Mouse (Mus musculus): ENCODE measurements around the gene Glipr1l1.
"Not testable (repeated sequence)": the region's sequence is repeated elsewhere in the genome, so short reads cannot be mapped to it uniquely, and the experiment has no call there.

The Glipr1l1 gene

DNA sequence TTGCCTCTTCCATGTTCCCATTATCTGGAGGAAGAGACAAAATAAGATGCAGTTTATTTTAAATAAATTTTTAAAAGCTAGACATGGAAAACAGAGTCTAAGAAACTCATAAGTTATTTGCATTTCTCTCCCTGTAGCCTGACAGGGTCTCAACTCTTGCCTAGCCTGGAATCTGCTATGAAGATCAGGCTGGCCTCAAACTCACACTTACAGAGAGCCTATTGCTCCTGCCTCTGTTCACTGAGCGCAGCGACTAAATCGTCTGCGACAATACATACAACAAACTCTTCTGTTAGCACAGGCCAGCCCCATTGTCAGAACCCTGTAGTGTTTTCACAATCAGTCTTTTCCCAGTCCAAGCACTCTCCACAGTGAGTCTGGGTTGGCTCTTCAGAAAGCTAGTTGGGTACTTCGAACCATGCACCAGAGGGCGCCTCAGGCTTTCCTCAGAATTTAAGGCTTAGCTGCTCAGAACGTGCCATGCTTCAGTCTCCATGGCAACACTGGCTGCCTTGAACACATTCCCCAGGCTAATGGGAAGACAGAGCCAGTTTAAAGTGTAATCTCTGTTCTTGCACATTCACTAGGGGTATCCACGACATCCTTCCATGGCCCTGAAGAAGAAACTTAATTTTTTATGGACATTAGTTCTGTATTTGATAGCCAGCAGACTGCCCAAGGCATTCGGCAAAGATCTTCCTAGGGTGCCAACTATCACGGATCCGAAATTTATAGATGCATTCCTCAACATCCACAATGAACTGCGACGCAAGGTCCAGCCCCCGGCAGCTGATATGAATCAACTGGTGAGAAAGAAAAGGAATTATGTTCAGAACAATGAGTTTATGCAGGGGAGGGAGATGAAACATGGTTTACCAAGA, at the start of gene Glipr1l1:
Gene Glipr1l1 (plus strand): TSS at position 488 of the 881 bp plus-strand sequence.
- peak; percentile 60 for DNase-seq

GRCm38 (mm10) chr10:112023585-112023984, 36.4 kb upstream of the Glipr1l1 start:
- DNase-seq = no peak

GRCm38 (mm10) chr10:112028689-112029088, 31.3 kb upstream of the Glipr1l1 start:
- not testable (repeated sequence) for DNase-seq

- DNase-seq = not testable (repeated sequence)
Observed at GRCm38 (mm10) chr10:112043523-112043922, 16.5 kb upstream of the Glipr1l1 start.

DNA sequence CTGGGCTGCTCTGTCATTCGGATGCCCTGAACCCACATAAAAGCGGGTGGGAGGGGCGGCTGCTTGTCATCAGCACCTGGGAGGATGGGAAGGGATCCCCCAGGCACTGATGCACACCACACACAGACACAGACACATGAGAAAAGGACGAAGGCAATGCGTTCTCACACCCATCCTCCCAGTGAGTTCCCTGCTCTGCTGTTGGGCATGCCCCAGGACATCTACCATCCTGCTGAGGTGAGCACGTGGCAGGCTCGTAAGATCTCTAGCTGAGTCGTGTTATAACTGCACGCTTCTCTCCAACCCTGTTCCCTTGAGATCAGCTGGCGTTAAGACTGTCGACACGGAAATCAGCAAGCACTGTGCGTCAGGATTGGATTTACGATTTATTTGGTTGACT, 15.7 kb upstream of the Glipr1l1 start:
- DNase-seq = not testable (repeated sequence)

GRCm38 (mm10) chr10:112051220-112051619, 8.8 kb upstream of the Glipr1l1 start:
- DNase-seq = no peak

GRCm38 (mm10) chr10:112051956-112052355, 8.0 kb upstream of the Glipr1l1 start:
- not testable (repeated sequence) for DNase-seq

DNA sequence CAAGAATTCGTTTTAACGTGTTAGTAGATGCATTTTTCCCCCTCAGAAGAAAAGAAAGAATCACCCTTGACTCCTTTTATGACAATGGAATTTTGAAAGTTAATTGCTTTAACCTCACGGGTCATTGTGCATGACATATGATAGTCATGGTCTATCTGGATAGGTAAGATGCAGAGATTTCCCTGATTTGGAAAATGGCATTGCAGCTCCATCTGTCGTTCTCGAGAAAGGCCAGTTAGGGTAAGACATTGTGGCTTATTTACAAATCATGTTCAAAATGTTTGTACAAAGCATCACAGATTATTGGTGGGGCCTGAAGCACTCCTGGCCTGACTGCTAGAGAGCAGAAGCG, 570 bp downstream of the Glipr1l1 start:
- DNase-seq = not testable (repeated sequence)

- DNase-seq = no peak
Observed at GRCm38 (mm10) chr10:112080044-112080443, 20.1 kb downstream of the Glipr1l1 start.

GRCm38 (mm10) chr10:112083157-112083556, 23.2 kb downstream of the Glipr1l1 start, which contains the start of gene Glipr1l2:
Gene Glipr1l2 (plus strand): TSS chr10:112083354.
- DNase-seq = no peak

DNA sequence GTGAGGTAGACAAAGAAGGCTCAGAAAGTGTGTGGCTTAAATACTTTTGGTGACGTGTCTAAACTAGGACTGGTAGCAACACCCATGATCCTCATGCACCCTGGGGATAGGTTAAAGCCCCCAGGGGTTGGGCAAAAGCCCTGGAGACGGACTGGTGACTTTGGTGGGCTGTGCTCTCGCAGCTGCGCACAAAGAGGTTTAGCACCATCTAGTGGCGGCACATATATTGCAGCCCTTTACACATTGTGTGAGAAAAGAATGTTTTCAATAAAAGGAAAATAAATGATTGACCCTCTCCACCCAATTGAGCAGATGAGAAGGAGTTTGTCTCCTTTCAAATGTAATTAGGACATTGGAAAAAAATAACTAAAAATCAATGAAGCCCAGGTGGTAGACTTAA, 45.8 kb downstream of the Glipr1l1 start:
- DNase-seq = peak; percentile 69

DNA sequence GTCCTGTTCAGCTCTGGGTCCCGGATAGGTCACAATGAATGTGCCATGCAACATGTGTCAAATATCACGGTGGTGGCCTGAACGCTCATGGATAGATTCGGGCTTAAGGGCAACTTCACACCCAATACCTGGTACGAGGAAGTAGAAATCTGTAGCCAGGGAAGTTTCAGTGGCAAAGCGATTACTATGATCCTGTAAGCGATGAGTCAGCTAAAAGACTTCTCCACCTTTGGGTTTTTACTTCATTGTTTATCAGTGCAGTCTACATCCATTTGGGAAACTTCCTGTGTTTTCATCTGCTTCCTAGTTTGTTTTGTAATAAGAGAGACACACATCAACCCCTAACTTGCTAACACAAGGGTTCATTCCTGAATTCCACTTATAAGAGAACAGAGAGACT, 50.4 kb downstream of the Glipr1l1 start:
- DNase-seq = no peak

GRCm38 (mm10) chr10:112125090-112125489, 65.1 kb downstream of the Glipr1l1 start:
- DNase-seq = not testable (repeated sequence)

DNA sequence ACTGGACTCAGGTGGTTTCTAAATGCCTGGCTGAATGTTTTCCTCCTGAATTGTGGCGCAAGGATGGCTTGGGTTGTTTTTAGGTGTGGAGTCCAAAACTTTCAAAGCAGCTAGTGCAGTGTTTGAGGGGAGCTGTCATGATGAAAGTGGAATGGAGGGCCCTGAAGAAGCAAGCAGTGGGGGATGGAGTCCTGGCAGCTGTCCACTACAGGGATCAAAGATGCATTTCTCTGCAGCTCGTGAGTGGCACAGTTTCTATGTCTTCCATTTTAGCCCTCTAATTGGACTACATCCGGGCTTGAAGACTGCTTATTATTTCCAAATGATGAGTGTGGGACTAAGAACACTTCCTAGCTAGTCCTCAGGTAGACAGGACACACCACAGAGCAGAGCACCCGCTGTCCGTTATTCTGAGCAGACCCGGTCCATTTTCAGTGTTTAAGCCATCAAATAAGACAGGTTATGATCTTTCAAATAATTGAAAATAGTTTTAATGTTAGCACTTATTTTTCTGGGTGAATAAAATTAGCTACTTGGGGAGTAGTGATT, 67.8 kb downstream of the Glipr1l1 start:
- DNase-seq = not testable (repeated sequence)

All from lung, postnatal 14 days (tissue).